8 mouse cellular contexts compared by ENCODE assay signal in genomic region chr11:58168167-58168915, GRCm38 (mm10). TPM values are rescaled to one million over a fixed set of nuclear protein-coding genes. Genes with fewer than 3 reads are reported as not detected.
DNase-seq lines count a peak whose midpoint lies in the region; ATAC-seq lines count a peak whose summit lies in the region.

Gemin5 (minus strand) TSS chr11:58168539.

- DNase-seq in adrenal gland, adult (ENCODE audit: inconsistent age in 2 of 2, low spot score in 1 of 2) = peak; percentile 88 to 95
- DNase-seq in embryo, embryonic 10 days (ENCODE audit: low spot score) = peak; percentile 82
- DNase-seq in gastrocnemius, postnatal 10 days = peak; percentile 88
- DNase-seq in left cerebral cortex, postnatal 10 days (ENCODE audit: extremely low spot score in 1 of 2, low spot score in 2 of 2) = peak; percentile 77 to 91
- peak; percentile 91 to 92 for DNase-seq in right cerebral cortex, postnatal 10 days (ENCODE audit: low spot score in 2 of 2)
- DNase-seq in urinary bladder, postnatal 14 days (ENCODE audit: low spot score) = peak; percentile 85

- ATAC-seq in inflammation-experienced regulatory T-cells, adult 6 months = peak; percentile 67
- peak; percentile 82 for ATAC-seq in megakaryocyte progenitor cell, adult 5-6 weeks (replicated peaks; ENCODE audit: poor library complexity)

- intact Hi-C loops in left cerebral cortex, postnatal 10 days (cut with DNase I) = no loop called here

RNA-seq across cellular contexts. Expression of gene Gemin5, which starts in this region (rescaled TPM):
- total RNA-seq in gastrocnemius, postnatal 10 days (2021) = 10 to 100 TPM; 10.8 to 14.6 TPM
- polyA plus RNA-seq in inflammation-experienced regulatory T-cells, adult 6 months (2017; shearing (Covaris generic)) = 1 to 10 TPM; 5.7 to 6.4 (median 5.9) TPM
- total RNA-seq in left cerebral cortex, postnatal 10 days (2021) = 10 to 100 TPM; 15.7 to 17.8 TPM
- 18.8 and 19.4 TPM in 2 replicates for total RNA-seq in megakaryocyte progenitor cell, adult 5-6 weeks (2015)
- total RNA-seq in megakaryocyte progenitor cell, adult 5-6 weeks (2017) = 27.5 and 30.8 TPM in 2 replicates

Comparison
In these comparisons a context has a peak if more than half of its experiments do, and no peak if none do; other contexts are left out.
1. Peak in every context shown above with its lines: DNase-seq and ATAC-seq.